Mouse (Mus musculus) liver, postnatal 0 days (tissue): Measurements from ENCODE around the gene Cyren. TPM values are rescaled to one million over a fixed set of nuclear protein-coding genes. Genes with fewer than 3 reads are reported as not detected.

Source experiments
- ATAC-seq: fragments of 200-750 bp; cut with Nextera tagmentation; 2 replicates; pipeline ENCODE4 v1.8.0; 2017; ENCODE audit warnings: mild to moderate bottlenecking, moderate library complexity
- DNase-seq: peaks from one replicate; pipeline ENCODE4 v3.0.0-alpha.2; 2016
- H3K27ac ChIP-seq: fragments of 300-500 bp; sonication (generic); 2 replicates; pipeline ENCODE4 v1.5.1; 2014; ENCODE audit warnings: antibody characterized with exemption, moderate library complexity, mild to moderate bottlenecking, low read depth
- H3K27me3 ChIP-seq: fragments of 300-500 bp; sonication (generic); 2 replicates; pipeline ENCODE4 v1.6.1; 2014; ENCODE audit warnings: low read length, control low read depth, mixed read lengths; ENCODE audit not compliant: insufficient read depth
- H3K36me3 ChIP-seq: fragments of 300-500 bp; sonication (generic); replicated peaks from 2 replicates; pipeline ENCODE4 v1.6.1; 2014; ENCODE audit warnings: mild to moderate bottlenecking, control low read depth, low read length, moderate library complexity, mixed read lengths; ENCODE audit not compliant: insufficient read depth
- H3K4me1 ChIP-seq: fragments of 300-500 bp; sonication (generic); 2 replicates; pipeline ENCODE4 v1.6.1; 2014; ENCODE audit warnings: antibody characterized with exemption, mild to moderate bottlenecking, control low read depth; ENCODE audit not compliant: insufficient read depth
- H3K4me2 ChIP-seq: fragments of 300-500 bp; sonication (generic); 2 replicates; pipeline ENCODE4 v1.6.1; 2014; ENCODE audit warnings: low read depth, mild to moderate bottlenecking, low read length, moderate library complexity, mixed read lengths
- H3K4me3 ChIP-seq: fragments of 300-500 bp; sonication (generic); 2 replicates; pipeline ENCODE4 v1.5.1; 2014; ENCODE audit warnings: low read depth, low read length
- H3K9ac ChIP-seq: fragments of 300-500 bp; sonication (generic); replicated peaks from 2 replicates; pipeline ENCODE4 v1.6.1; 2014; ENCODE audit warnings: mild to moderate bottlenecking, moderate library complexity
- H3K9me3 ChIP-seq: fragments of 300-500 bp; sonication (generic); 2 replicates; pipeline ENCODE4 v1.6.1; 2016; ENCODE audit warnings: mild to moderate bottlenecking, control low read depth, low read length, mixed read lengths
- CTCF ChIP-seq: sonication (generic); IDR thresholded peaks from 2 replicates; pipeline ENCODE4 v1.5.1; 2016; ENCODE audit warnings: antibody characterized with exemption, low read depth
- EP300 ChIP-seq: IDR thresholded peaks from 2 replicates; pipeline ENCODE4 v1.6.1; 2016; ENCODE audit warnings: antibody characterized with exemption, low read depth, mild to moderate bottlenecking
- whole genome bisulfite sequencing: fragments of 180-500 bp; shearing (Covaris S2); extraction: QIAGEN DNeasy Blood & Tissue Kit; methylation state at CpG from one replicate; pipeline ENCODE4 v1.1.7; 2014; ENCODE audit not compliant: insufficient replicate concordance; 5-methylcytosine and 5-hydroxymethylcytosine counted together
- polyA plus RNA-seq: library from polyadenylated mRNA; unstranded; fragments of >200 nt; fragmentation: Nextera tagmentation; extraction: Ambion mirVana; gene quantifications from 2 replicates; pipeline ENCODE4 v1.2.1, GENCODE M21; 2015

The Cyren gene
- polyA plus RNA-seq, 1 experiment from 2014 or later: 4.9 TPM

DNA sequence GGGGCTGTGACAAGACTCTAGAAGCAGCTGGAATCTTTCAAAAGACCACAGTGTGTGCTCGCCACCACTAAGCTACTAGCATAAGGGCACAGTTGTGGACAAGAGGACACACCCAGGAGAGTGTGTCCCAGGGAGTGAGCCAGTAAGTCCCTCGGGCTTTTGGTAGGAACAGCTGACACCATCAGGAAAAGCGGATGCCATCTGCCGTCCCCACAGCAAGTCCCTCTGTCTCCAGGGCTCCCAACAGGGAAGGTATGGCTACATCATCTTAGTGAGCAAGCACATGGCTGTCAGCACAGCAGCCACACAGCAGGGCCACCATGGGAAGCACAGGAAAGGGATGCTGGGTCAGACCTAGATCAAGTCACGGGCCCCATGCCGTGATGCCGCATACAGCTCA, 17.7 kb upstream of the Cyren start:
- no peak overlapping the region for H3K4me3 ChIP-seq
- no peaks in the 10 kb centered on the region for H3K27me3 ChIP-seq
- 90% methylated on average over 7 of the region's 7 CpGs for WGBS
- peaks cover 10% of the 10 kb centered on the region; the same call in 1 of the 2 replicates for H3K4me1 ChIP-seq
- ATAC-seq (no peak), DNase-seq (no peak)
- H3K9ac ChIP-seq: no peak overlapping the region
- TF ChIP-seq CTCF: no peak
- no peak overlapping the region for H3K27ac ChIP-seq
- H3K36me3 ChIP-seq: peaks cover 45% of the 10 kb centered on the region
- H3K4me2 ChIP-seq: no peak overlapping the region
- no peaks in the 10 kb centered on the region for H3K9me3 ChIP-seq

DNA sequence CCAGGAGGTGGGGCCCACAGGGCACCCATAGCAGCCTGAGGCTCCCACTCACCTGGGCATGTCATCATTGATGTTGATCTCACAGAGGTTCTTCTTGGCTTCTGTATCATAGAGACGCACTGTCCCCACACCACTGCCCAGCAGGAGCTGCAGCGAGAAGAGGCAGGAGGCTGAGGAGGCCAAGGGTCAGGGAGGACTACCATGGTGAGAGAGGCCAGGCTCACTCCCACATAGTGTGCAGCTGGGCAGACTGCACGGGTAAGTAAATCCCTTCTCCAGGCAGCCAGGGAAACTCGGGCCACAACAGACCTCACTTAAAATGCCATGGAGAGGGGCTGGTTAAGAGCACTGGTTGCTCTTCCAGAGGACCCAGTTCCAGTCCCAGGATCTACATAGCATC, 11.3 kb upstream of the Cyren start:
- no peak for DNase-seq
- Histone ChIP-seq H3K4me2 (no peak overlapping the region), H3K9ac (no peak overlapping the region), H3K36me3 (peaks cover 65% of the 10 kb centered on the region), H3K9me3 (no peaks in the 10 kb centered on the region), H3K4me1 (no peaks in the 10 kb centered on the region), H3K27ac (no peak overlapping the region), H3K4me3 (no peak overlapping the region), H3K27me3 (no peaks in the 10 kb centered on the region)
- TF ChIP-seq EP300 (no peak), CTCF (no peak)
- ATAC-seq: no peak
- 74% methylated on average over 4 of the region's 4 CpGs for WGBS

DNA sequence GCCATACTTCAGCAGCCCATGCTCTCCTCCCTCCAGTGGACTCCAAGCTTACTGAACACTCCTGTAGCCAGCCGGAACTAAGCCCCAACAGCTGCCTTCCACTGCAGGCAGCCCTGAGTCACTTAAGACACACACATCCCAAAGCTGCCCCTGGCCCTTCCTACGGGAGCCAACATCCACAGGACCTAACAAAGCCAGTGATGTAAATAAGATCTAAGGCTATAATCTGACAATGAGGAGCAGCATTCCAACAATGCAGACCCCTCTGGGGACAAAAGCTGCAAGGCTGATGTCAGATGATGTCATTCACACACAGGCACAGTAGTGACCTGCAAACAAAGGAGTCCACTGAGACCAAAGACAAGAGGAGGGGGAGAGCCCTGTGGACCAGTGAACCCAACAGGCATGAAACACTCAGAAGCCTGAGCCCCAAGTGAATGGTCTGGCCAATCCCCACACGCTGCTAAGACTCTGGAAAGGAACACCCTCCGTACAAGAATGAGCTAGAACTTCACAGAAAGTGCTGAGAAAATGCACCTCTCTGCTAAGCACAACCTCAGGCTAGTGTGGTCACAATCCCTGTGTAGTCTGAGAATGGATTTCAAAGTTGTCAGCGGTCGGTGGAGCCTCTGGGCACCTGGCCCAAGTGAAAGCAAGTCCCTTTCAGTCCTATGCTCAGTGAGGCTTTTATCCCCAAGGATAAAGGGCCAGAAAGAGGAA, 9.4 kb upstream of the Cyren start:
- Histone ChIP-seq H3K4me1 (no peaks in the 10 kb centered on the region), H3K36me3 (peaks cover 67% of the 10 kb centered on the region), H3K9me3 (no peaks in the 10 kb centered on the region), H3K27ac (no peak overlapping the region), H3K4me2 (no peak overlapping the region), H3K4me3 (no peak overlapping the region), H3K9ac (no peak overlapping the region), H3K27me3 (no peaks in the 10 kb centered on the region)
- WGBS: 88% methylated on average over 6 of the region's 6 CpGs
- no peak for TF ChIP-seq EP300
- TF ChIP-seq CTCF: no peak
- DNase-seq (no peak), ATAC-seq (no peak)

DNA sequence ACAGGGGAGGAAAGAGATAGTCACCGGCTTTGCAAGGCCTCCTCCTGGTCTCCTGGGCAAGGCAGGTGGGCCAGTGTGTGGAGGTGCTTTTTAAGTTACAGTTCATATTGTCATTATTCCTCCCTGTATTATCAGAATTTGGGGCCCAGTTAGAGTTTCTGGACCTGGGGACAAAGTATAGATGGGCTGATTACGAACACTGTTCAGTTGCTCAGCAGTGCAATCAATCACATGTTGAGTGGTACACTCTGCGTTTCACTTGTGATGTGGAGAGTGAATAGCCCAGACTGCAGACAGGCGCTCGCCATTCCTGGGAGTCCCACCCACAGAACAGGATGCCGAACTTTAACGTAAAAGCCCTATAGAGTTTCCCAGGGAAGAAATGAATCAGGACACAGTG, 6.9 kb upstream of the Cyren start:
- ATAC-seq (no peak), DNase-seq (no peak)
- no peaks in the 10 kb centered on the region for H3K4me1 ChIP-seq
- peaks cover 61% of the 10 kb centered on the region for H3K36me3 ChIP-seq
- H3K4me2 ChIP-seq: no peak overlapping the region
- WGBS: 91% methylated on average over 7 of the region's 7 CpGs
- no peak overlapping the region for H3K9ac ChIP-seq
- no peak overlapping the region for H3K4me3 ChIP-seq
- H3K27me3 ChIP-seq: no peaks in the 10 kb centered on the region
- no peak for TF ChIP-seq CTCF
- TF ChIP-seq EP300: no peak
- H3K9me3 ChIP-seq: no peaks in the 10 kb centered on the region
- H3K27ac ChIP-seq: no peak overlapping the region

DNA sequence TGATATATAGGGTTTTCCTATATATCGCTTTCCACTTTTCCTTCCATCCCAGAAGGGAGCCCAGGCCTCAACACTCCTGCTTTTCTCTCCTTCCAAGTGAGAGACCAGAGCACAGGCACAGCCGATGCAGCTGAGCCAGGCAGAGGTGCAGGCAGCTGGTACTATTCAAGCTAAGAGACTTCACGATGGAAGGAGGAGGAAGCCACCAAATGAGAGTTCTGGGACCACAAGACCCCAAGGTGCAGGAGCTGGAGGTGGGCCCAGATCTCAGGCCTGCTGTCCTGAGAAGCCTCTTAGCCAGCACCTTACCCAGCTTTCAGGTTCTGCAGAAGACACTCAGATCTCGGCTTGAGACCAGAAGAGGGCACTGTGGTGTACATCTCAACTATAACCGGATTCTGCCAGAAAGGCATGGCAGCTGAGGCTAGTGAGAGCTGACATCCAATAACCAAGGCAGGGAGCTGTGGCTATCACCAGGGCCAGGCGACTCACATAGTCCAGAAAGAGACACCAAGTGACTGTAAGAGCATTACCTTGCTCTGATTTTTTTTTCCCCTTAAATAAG, 2.1 kb upstream of the Cyren start:
- Histone ChIP-seq H3K9me3 (no peaks in the 10 kb centered on the region), H3K27ac (no peak overlapping the region), H3K4me1 (peaks cover 33% of the 10 kb centered on the region), H3K4me3 (no peak overlapping the region), H3K9ac (no peak overlapping the region), H3K4me2 (no peak overlapping the region), H3K27me3 (no peaks in the 10 kb centered on the region), H3K36me3 (peaks cover 34% of the 10 kb centered on the region)
- peak; percentile 68 for TF ChIP-seq CTCF
- no peak for TF ChIP-seq EP300
- DNase-seq (no peak), ATAC-seq (no peak)
- WGBS: 58% methylated on average over 6 of the region's 6 CpGs

DNA sequence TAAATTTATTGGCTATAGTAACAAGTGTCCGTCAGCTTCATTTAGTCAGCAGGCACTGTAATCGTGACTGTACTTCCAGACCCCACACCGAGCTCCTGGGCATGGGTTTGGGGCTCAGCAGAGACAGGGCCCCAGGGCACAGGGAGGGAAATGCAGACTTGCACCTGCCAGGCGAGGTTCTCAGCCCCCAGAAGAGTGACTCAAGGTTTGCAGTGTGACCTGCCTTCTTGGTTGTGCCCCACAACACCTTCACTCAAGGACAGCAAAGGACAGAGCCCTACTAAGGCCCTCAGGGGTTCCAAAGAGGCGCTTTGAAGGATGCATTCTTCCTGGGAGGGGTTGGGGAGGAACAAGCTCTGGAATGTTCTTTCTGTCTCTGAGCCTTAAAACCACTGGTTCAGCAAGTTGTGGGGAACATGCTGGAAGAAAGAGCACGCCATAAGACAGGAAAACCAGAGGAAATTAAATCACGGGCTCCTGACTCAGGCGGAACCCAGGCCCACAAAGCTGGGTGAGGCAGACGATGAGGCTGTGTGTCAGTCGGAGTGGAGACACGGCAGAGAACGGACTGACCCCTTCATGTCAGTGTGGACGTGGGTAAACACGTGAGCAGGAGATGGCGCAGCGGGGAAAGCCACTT, 1.4 kb upstream of the Cyren start:
- Histone ChIP-seq H3K36me3 (peaks cover 27% of the 10 kb centered on the region), H3K9me3 (no peaks in the 10 kb centered on the region), H3K4me3 (no peak overlapping the region), H3K27ac (peak overlapping the region; percentile 29; the same call in 1 of the 2 replicates), H3K4me1 (peaks cover 41% of the 10 kb centered on the region), H3K9ac (peak overlapping the region; percentile 64; the same call in 1 of the 2 replicates), H3K27me3 (no peaks in the 10 kb centered on the region), H3K4me2 (no peak overlapping the region)
- DNase-seq: no peak
- TF ChIP-seq EP300 (no peak), CTCF (no peak)
- WGBS: 82% methylated on average over 16 of the region's 16 CpGs
- ATAC-seq: no peak
